Mouse (Mus musculus) hindbrain, embryonic 13.5 days (tissue): ENCODE results near the gene Rras. TPM values are rescaled to one million over a fixed set of nuclear protein-coding genes. Genes with fewer than 3 reads are reported as not detected.
A peak's percentile ranks its signal among the peaks of the same experiment; 100 is the strongest.
"Not testable (repeated sequence)": the region's sequence is repeated elsewhere in the genome, so short reads cannot be mapped to it uniquely, and the experiment has no call there.

Source experiments
- ATAC-seq: fragments of 200-750 bp; cut with Nextera tagmentation; 2 replicates; pipeline ENCODE4 v1.8.0; 2017; ENCODE audit warnings: moderate TSS enrichment; ENCODE audit not compliant: low FRiP score
- H3K27ac ChIP-seq: fragments of 300-500 bp; sonication (generic); 2 replicates; pipeline ENCODE4 v1.5.1; 2015; ENCODE audit warnings: inconsistent platforms, mild to moderate bottlenecking, moderate library complexity
- H3K27me3 ChIP-seq: fragments of 300-500 bp; sonication (generic); 2 replicates; pipeline ENCODE4 v1.6.1; 2015; ENCODE audit warnings: mild to moderate bottlenecking, inconsistent platforms
- H3K36me3 ChIP-seq: fragments of 300-500 bp; sonication (generic); 2 replicates; pipeline ENCODE4 v1.6.1; 2015; ENCODE audit warnings: mild to moderate bottlenecking, inconsistent platforms
- H3K4me1 ChIP-seq: fragments of 300-500 bp; sonication (generic); replicated peaks from 2 replicates; pipeline ENCODE4 v1.6.1; 2015; ENCODE audit warnings: inconsistent platforms
- H3K4me2 ChIP-seq: fragments of 300-500 bp; sonication (generic); 2 replicates; pipeline ENCODE4 v1.6.1; 2015; ENCODE audit warnings: inconsistent platforms, mild to moderate bottlenecking, moderate library complexity
- H3K4me3 ChIP-seq: fragments of 300-500 bp; sonication (generic); 2 replicates; pipeline ENCODE4 v1.5.1; 2015; ENCODE audit warnings: mild to moderate bottlenecking, inconsistent platforms
- H3K9ac ChIP-seq: fragments of 300-500 bp; sonication (generic); 2 replicates; pipeline ENCODE4 v1.6.1; 2015; ENCODE audit warnings: mild to moderate bottlenecking, inconsistent platforms
- H3K9me3 ChIP-seq: fragments of 300-500 bp; sonication (generic); 2 replicates; pipeline ENCODE4 v1.6.1; 2016; ENCODE audit warnings: inconsistent platforms
- WGBS: fragments of 180-500 bp; shearing (Covaris S2); methylation state at CpG from one replicate; pipeline ENCODE4 v1.1.7; 2015; 5-methylcytosine and 5-hydroxymethylcytosine counted together
- polyA plus RNA-seq: library from polyadenylated mRNA; unstranded; fragments of >200 nt; fragmentation: Nextera tagmentation; extraction: Ambion mirVana; gene quantifications from 2 replicates; pipeline ENCODE4 v1.2.1, GENCODE M21; 2015

The Rras gene
- polyA plus RNA-seq, 1 experiment from 2014 or later: 15.4 TPM

GRCm38 (mm10) chr7:45019031-45019571 lies 1.3 kb downstream of the Rras start:
- H3K36me3 ChIP-seq: no peaks in the 10 kb centered on the region
- no peak overlapping the region for H3K9ac ChIP-seq
- H3K4me3 ChIP-seq: no peak overlapping the region
- H3K27me3 ChIP-seq: peaks cover 6% of the 10 kb centered on the region; the same call in 1 of the 2 replicates
- H3K9me3 ChIP-seq: no peaks in the 10 kb centered on the region
- ATAC-seq: no peak
- peaks cover 36% of the 10 kb centered on the region for H3K4me1 ChIP-seq
- peak overlapping the region; percentile 29; the same call in 1 of the 2 replicates for H3K4me2 ChIP-seq
- peak overlapping the region; percentile 48; the same call in 1 of the 2 replicates for H3K27ac ChIP-seq
- 44% methylated on average over 8 of the region's 8 CpGs for WGBS

GRCm38 (mm10) chr7:45020225-45020624 lies 2.5 kb downstream of the Rras start:
- Histone ChIP-seq H3K9ac (no peak overlapping the region), H3K27me3 (peaks cover 6% of the 10 kb centered on the region; the same call in 1 of the 2 replicates), H3K4me2 (no peak overlapping the region), H3K4me1 (peaks cover 25% of the 10 kb centered on the region), H3K9me3 (no peaks in the 10 kb centered on the region), H3K36me3 (no peaks in the 10 kb centered on the region), H3K4me3 (no peak overlapping the region), H3K27ac (no peak overlapping the region)
- ATAC-seq: no peak
- 84% methylated on average over 9 of the region's 9 CpGs for WGBS

GRCm38 (mm10) chr7:45023711-45024110 lies 6.0 kb downstream of the Rras start:
- not testable (repeated sequence) for H3K27ac ChIP-seq, H3K4me3 ChIP-seq, H3K9me3 ChIP-seq, H3K27me3 ChIP-seq, H3K9ac ChIP-seq, ATAC-seq, H3K4me2 ChIP-seq
- Histone ChIP-seq H3K36me3 (peaks cover 23% of the 10 kb centered on the region), H3K4me1 (peaks cover 20% of the 10 kb centered on the region)
- 80% methylated on average over 5 of the region's 5 CpGs for WGBS

GRCm38 (mm10) chr7:45024281-45025248 lies 6.8 kb downstream of the Rras start:
- H3K27me3 ChIP-seq: no peaks in the 10 kb centered on the region
- no peak overlapping the region for H3K4me2 ChIP-seq
- H3K4me1 ChIP-seq: peaks cover 15% of the 10 kb centered on the region
- H3K27ac ChIP-seq: 0 out of 2 replicates have a peak overlapping the region, but pooled peaks have one; percentile 5
- H3K9ac ChIP-seq: no peak overlapping the region
- ATAC-seq: no peak
- H3K9me3 ChIP-seq: no peaks in the 10 kb centered on the region
- WGBS: 90% methylated on average over 15 of the region's 15 CpGs
- peaks cover 32% of the 10 kb centered on the region for H3K36me3 ChIP-seq
- H3K4me3 ChIP-seq: no peak overlapping the region

GRCm38 (mm10) chr7:45025601-45026220 lies 8.0 kb downstream of the Rras start:
- Histone ChIP-seq H3K27me3 (no peaks in the 10 kb centered on the region), H3K9me3 (no peaks in the 10 kb centered on the region), H3K4me1 (peaks cover 15% of the 10 kb centered on the region), H3K4me2 (no peak overlapping the region), H3K9ac (no peak overlapping the region), H3K4me3 (no peak overlapping the region), H3K36me3 (peaks cover 43% of the 10 kb centered on the region), H3K27ac (peak overlapping the region; percentile 42; the same call in 1 of the 2 replicates)
- 86% methylated on average over 8 of the region's 8 CpGs for WGBS
- no peak for ATAC-seq

GRCm38 (mm10) chr7:45026256-45026655 lies 8.5 kb downstream of the Rras start:
- no peak overlapping the region for H3K9ac ChIP-seq
- H3K36me3 ChIP-seq: peaks cover 49% of the 10 kb centered on the region
- no peak overlapping the region for H3K4me3 ChIP-seq
- H3K4me2 ChIP-seq: no peak overlapping the region
- H3K27ac ChIP-seq: peak overlapping the region; percentile 42
- no peaks in the 10 kb centered on the region for H3K27me3 ChIP-seq
- 42% methylated on average over 2 of the region's 2 CpGs for WGBS
- peak; percentile 46; the same call in 1 of the 2 replicates for ATAC-seq
- no peaks in the 10 kb centered on the region for H3K9me3 ChIP-seq
- peaks cover 15% of the 10 kb centered on the region for H3K4me1 ChIP-seq

GRCm38 (mm10) chr7:45027761-45028160 lies 10.0 kb downstream of the Rras start:
- Histone ChIP-seq H3K9me3 (no peaks in the 10 kb centered on the region), H3K27me3 (no peaks in the 10 kb centered on the region), H3K4me3 (no peak overlapping the region), H3K36me3 (peaks cover 64% of the 10 kb centered on the region), H3K4me2 (no peak overlapping the region), H3K27ac (no peak overlapping the region), H3K9ac (no peak overlapping the region), H3K4me1 (peaks cover 15% of the 10 kb centered on the region)
- WGBS: 87% methylated on average over 9 of the region's 9 CpGs
- ATAC-seq: no peak

GRCm38 (mm10) chr7:45028351-45028750 lies 10.6 kb downstream of the Rras start:
- H3K9ac ChIP-seq: no peak overlapping the region
- peaks cover 15% of the 10 kb centered on the region for H3K4me1 ChIP-seq
- H3K9me3 ChIP-seq: no peaks in the 10 kb centered on the region
- H3K4me2 ChIP-seq: no peak overlapping the region
- H3K36me3 ChIP-seq: peaks cover 70% of the 10 kb centered on the region
- no peak for ATAC-seq
- WGBS: 91% methylated on average over 11 of the region's 11 CpGs
- H3K4me3 ChIP-seq: no peak overlapping the region
- H3K27ac ChIP-seq: no peak overlapping the region
- H3K27me3 ChIP-seq: no peaks in the 10 kb centered on the region

- WGBS: 92% methylated on average over 6 of the region's 6 CpGs
- no peak overlapping the region for H3K4me3 ChIP-seq
- ATAC-seq: no peak
Measured at GRCm38 (mm10) chr7:45029995-45030394, 12.2 kb downstream of the Rras start.

GRCm38 (mm10) chr7:45030857-45031256 lies 13.1 kb downstream of the Rras start:
- Histone ChIP-seq H3K4me2 (no peak overlapping the region), H3K9ac (0 out of 2 replicates have a peak overlapping the region, but pooled peaks have one; percentile 20), H3K4me3 (no peak overlapping the region), H3K36me3 (peaks cover 95% of the 10 kb centered on the region), H3K27ac (no peak overlapping the region), H3K9me3 (no peaks in the 10 kb centered on the region), H3K4me1 (peaks cover 12% of the 10 kb centered on the region), H3K27me3 (no peaks in the 10 kb centered on the region)
- no peak for ATAC-seq
- WGBS: 99% methylated on average over 8 of the region's 8 CpGs

More at GRCm38 (mm10) chr7:45029995-45030394, 12.2 kb downstream of the Rras start:
- Histone ChIP-seq H3K27ac (no peak overlapping the region), H3K27me3 (no peaks in the 10 kb centered on the region), H3K4me1 (peaks cover 15% of the 10 kb centered on the region), H3K36me3 (peaks cover 86% of the 10 kb centered on the region), H3K9me3 (no peaks in the 10 kb centered on the region), H3K4me2 (no peak overlapping the region), H3K9ac (0 out of 2 replicates have a peak overlapping the region, but pooled peaks have one; percentile 13)

GRCm38 (mm10) chr7:45033722-45034359 lies 16.1 kb downstream of the Rras start:
- H3K27ac ChIP-seq: no peak overlapping the region
- no peak for ATAC-seq
- no peaks in the 10 kb centered on the region for H3K9me3 ChIP-seq
- peaks cover 99% of the 10 kb centered on the region for H3K36me3 ChIP-seq
- no peaks in the 10 kb centered on the region for H3K27me3 ChIP-seq
- no peaks in the 10 kb centered on the region for H3K4me1 ChIP-seq
- H3K4me2 ChIP-seq: no peak overlapping the region
- H3K4me3 ChIP-seq: no peak overlapping the region
- H3K9ac ChIP-seq: no peak overlapping the region
- 94% methylated on average over 19 of the region's 19 CpGs for WGBS

GRCm38 (mm10) chr7:45035631-45036030 lies 17.9 kb downstream of the Rras start:
- Histone ChIP-seq H3K4me3 (no peak overlapping the region), H3K4me2 (no peak overlapping the region), H3K27ac (no peak overlapping the region), H3K9ac (no peak overlapping the region), H3K9me3 (no peaks in the 10 kb centered on the region), H3K4me1 (no peaks in the 10 kb centered on the region), H3K27me3 (no peaks in the 10 kb centered on the region), H3K36me3 (peaks cover 99% of the 10 kb centered on the region)
- WGBS: 96% methylated on average over 3 of the region's 3 CpGs
- no peak for ATAC-seq
